Mouse (Mus musculus) layer of hippocampus, adult 2 months (tissue): ENCODE measurements around the gene Hpcal1. TPM values are rescaled to one million over a fixed set of nuclear protein-coding genes. Genes with fewer than 3 reads are reported as not detected.

Experiments
- DNase-seq, 2 experiments: peaks; one replicate each; pipeline ENCODE4 v3.0.0; 2022; ENCODE audit warnings: low spot score in 2 of 2
- H3K27ac ChIP-seq: fragments of 200-600 bp; 2 replicates; pipeline ENCODE4 v1.8.1; 2022
- H3K4me3 ChIP-seq: fragments of 200-600 bp; 2 replicates; pipeline ENCODE4 v1.8.1; 2022; ENCODE audit warnings: mild to moderate bottlenecking
- CTCF ChIP-seq: fragments of 200-600 bp; conservative IDR thresholded peaks from 2 replicates; pipeline ENCODE4 v1.8.1; 2022; ENCODE audit warnings: antibody characterized with exemption, mild to moderate bottlenecking, moderate library complexity
- total RNA-seq, 2 experiments: library from RNA; stranded (reverse); gene quantifications; 2 replicates each; pipeline ENCODE4 v1.2.3; 2021

Hpcal1 gene
- total RNA-seq, 2 experiments from 2014 or later = 54.3 to 64.6 TPM

- no peak overlapping the region for H3K4me3 ChIP-seq
- no peak for DNase-seq
- no peak overlapping the region for H3K27ac ChIP-seq
- TF ChIP-seq CTCF = no peak
Measured at GRCm38 (mm10) chr12:17663991-17664635, 26.5 kb upstream of the Hpcal1 start.

GRCm38 (mm10) chr12:17665906-17666326 is 24.7 kb upstream of the Hpcal1 start:
- no peak for DNase-seq
- H3K27ac ChIP-seq = no peak overlapping the region
- no peak overlapping the region for H3K4me3 ChIP-seq
- TF ChIP-seq CTCF = no peak

- peak; percentile 76 for TF ChIP-seq CTCF
- DNase-seq = peak in 1 of 2 experiments; percentile 25
- H3K4me3 ChIP-seq = no peak overlapping the region
- H3K27ac ChIP-seq = no peak overlapping the region
Measured at GRCm38 (mm10) chr12:17666616-17667015, 24.0 kb upstream of the Hpcal1 start.

GRCm38 (mm10) chr12:17673729-17674128 is 16.9 kb upstream of the Hpcal1 start:
- no peak overlapping the region for H3K4me3 ChIP-seq
- no peak for TF ChIP-seq CTCF
- no peak overlapping the region for H3K27ac ChIP-seq
- no peak for DNase-seq

- H3K27ac ChIP-seq = no peak overlapping the region
- no peak for TF ChIP-seq CTCF
- no peak overlapping the region for H3K4me3 ChIP-seq
Measured at GRCm38 (mm10) chr12:17674182-17674812, 16.4 kb upstream of the Hpcal1 start.

GRCm38 (mm10) chr12:17677743-17678142 is 12.9 kb upstream of the Hpcal1 start:
- no peak overlapping the region for H3K27ac ChIP-seq
- DNase-seq = no peak
- peak; percentile 62 for TF ChIP-seq CTCF
- no peak overlapping the region for H3K4me3 ChIP-seq

More at GRCm38 (mm10) chr12:17674182-17674812, 16.4 kb upstream of the Hpcal1 start:
- no peak for DNase-seq

- no peak overlapping the region for H3K27ac ChIP-seq
- no peak for DNase-seq
- H3K4me3 ChIP-seq = no peak overlapping the region
- no peak for TF ChIP-seq CTCF
Measured at GRCm38 (mm10) chr12:17679571-17679970, 11.1 kb upstream of the Hpcal1 start.

GRCm38 (mm10) chr12:17682161-17682560 is 8.5 kb upstream of the Hpcal1 start:
- TF ChIP-seq CTCF = no peak
- no peak for DNase-seq
- Histone ChIP-seq H3K27ac (no peak overlapping the region), H3K4me3 (no peak overlapping the region)

- no peak for DNase-seq
- TF ChIP-seq CTCF = no peak
- H3K27ac ChIP-seq = no peak overlapping the region
- H3K4me3 ChIP-seq = no peak overlapping the region
Measured at GRCm38 (mm10) chr12:17684315-17684714, 6.3 kb upstream of the Hpcal1 start.

- no peak for TF ChIP-seq CTCF
- no peak for DNase-seq
- Histone ChIP-seq H3K27ac (no peak overlapping the region), H3K4me3 (no peak overlapping the region)
Measured at GRCm38 (mm10) chr12:17686116-17686515, 4.5 kb upstream of the Hpcal1 start.

- no peak for DNase-seq
- H3K4me3 ChIP-seq = no peak overlapping the region
- no peak for TF ChIP-seq CTCF
Measured at GRCm38 (mm10) chr12:17688913-17689312, 1.7 kb upstream of the Hpcal1 start.

GRCm38 (mm10) chr12:17689931-17690563 is 609 bp upstream of the Hpcal1 start:
- no peak overlapping the region for H3K27ac ChIP-seq
- H3K4me3 ChIP-seq = peak overlapping the region; percentile 89
- TF ChIP-seq CTCF = no peak
- peak in 1 of 2 experiments; percentile 22 for DNase-seq

More at GRCm38 (mm10) chr12:17688913-17689312, 1.7 kb upstream of the Hpcal1 start:
- H3K27ac ChIP-seq = no peak overlapping the region

- TF ChIP-seq CTCF = no peak
- peak overlapping the region; percentile 54 for H3K27ac ChIP-seq
- DNase-seq = no peak
- peak overlapping the region; percentile 89 for H3K4me3 ChIP-seq
Measured at GRCm38 (mm10) chr12:17691320-17691876, 742 bp downstream of the Hpcal1 start.
